Comparison of ENCODE assay signal across 14 mouse cellular contexts in the genomic region with DNA sequence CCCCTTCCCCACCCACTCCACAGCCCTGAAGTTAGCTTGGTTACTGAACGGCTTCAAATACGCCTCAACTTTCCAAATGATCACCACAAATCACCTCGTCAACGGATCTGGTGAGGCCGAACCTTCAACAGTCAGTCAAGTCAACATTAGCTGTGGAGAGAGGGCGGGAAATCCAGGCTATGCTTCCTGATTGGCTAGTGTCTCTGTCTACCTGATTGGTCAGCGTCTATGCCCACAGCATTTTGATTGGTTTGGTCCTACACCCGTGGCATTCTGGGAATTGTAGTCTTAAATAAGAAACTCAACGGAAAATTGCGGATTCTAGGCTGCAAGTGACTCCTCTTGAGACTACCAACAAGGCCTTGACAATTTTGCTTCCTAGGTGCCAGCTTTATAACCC. TPM values are rescaled to one million over a fixed set of nuclear protein-coding genes. Genes with fewer than 3 reads are reported as not detected.
DNase-seq lines count a peak whose midpoint lies in the region; ATAC-seq and TF ChIP-seq lines count a peak whose summit lies in the region.
"Had no signal": no experiment of that assay in that cellular context is flagged by ENCODE, and none has a peak within 500 bp of the region (broad histone marks: within the 10 kb centered on the region; RNA-seq: fewer than 3 reads in every experiment).

Gene 4930469K13Rik, minus strand, starts transcription at position 133 of the 400 bp plus-strand sequence.

- H3K36me3 ChIP-seq in limb, embryonic 14.5 days (ENCODE audit: control insufficient read depth, insufficient read depth, low read length), result no peaks in the 10 kb centered on the region
- no peaks in the 10 kb centered on the region for H3K36me3 ChIP-seq in limb, embryonic 10.5 days
- no peaks in the 10 kb centered on the region for H3K36me3 ChIP-seq in CH12.LX (replicated peaks in 1 of 2; ENCODE audit: control insufficient read depth in 1 of 2, insufficient read depth in 1 of 2, low read length in 1 of 2)

- TF ChIP-seq POLR2A in limb, embryonic 14.5 days (IDR thresholded peaks at IDR 0.05; ENCODE audit: borderline replicate concordance, extremely low read depth, insufficient read depth, insufficient read length), result no peak
- TF ChIP-seq POLR2A in CH12.LX (IDR thresholded peaks at IDR 0.05; ENCODE audit: low read depth, low read length), result no peak

- no peak within 1 kb of the TSS for H3K27ac ChIP-seq in limb, embryonic 14.5 days (replicated peaks; ENCODE audit: low read depth, low read length)
- no peak within 1 kb of the TSS for H3K27ac ChIP-seq in limb, embryonic 10.5 days
- H3K27ac ChIP-seq in CH12.LX (ENCODE audit: insufficient read depth, low read depth), result no peak within 1 kb of the TSS

- H3K9ac ChIP-seq in limb, embryonic 14.5 days (ENCODE audit: low read depth, low read length, severe bottlenecking), result no peak within 1 kb of the TSS
- H3K9ac ChIP-seq in CH12.LX (ENCODE audit: insufficient read depth, low read depth), result no peak within 1 kb of the TSS

- H3K27me3 ChIP-seq in limb, embryonic 14.5 days (ENCODE audit: control insufficient read depth, insufficient read depth, low read length), result no peaks in the 10 kb centered on the region
- H3K27me3 ChIP-seq in limb, embryonic 10.5 days (ENCODE audit: low read depth, poor library complexity, severe bottlenecking), result no peaks in the 10 kb centered on the region
- no peaks in the 10 kb centered on the region for H3K27me3 ChIP-seq in CH12.LX (replicated peaks)

- H3K79me2 ChIP-seq in CH12.LX (replicated peaks; ENCODE audit: control insufficient read depth, extremely low read depth, insufficient read depth, poor library complexity, severe bottlenecking), result no peaks in the 10 kb centered on the region

- TF ChIP-seq CTCF in CH12.LX (conservative IDR thresholded peaks at IDR 0.05 in 1 of 2, IDR thresholded peaks at IDR 0.05 in 1 of 2; ENCODE audit: low read depth in 2 of 2, low read length in 2 of 2), result no peak

- WGBS in limb, embryonic 14.5 days, result 83% methylated on average over 10 of the region's 10 CpGs
- WGBS in limb, embryonic 10.5 days, result 84% methylated on average over 10 of the region's 10 CpGs

- in situ Hi-C loops in CH12.LX (cut with MboI; ENCODE audit: low pct_ligation_motif_present, low pct_unique_long_range_greater_than_20kb, low sequenced_read_pairs), result loop anchor here (25.0 kb wide), 1 partner anchor 361 kb away; no protein-coding TSS in a partner anchor

- no peak within 1 kb of the TSS for H3K4me3 ChIP-seq in limb, embryonic 14.5 days (replicated peaks; ENCODE audit: low read length)
- no peak within 1 kb of the TSS for H3K4me3 ChIP-seq in limb, embryonic 10.5 days
- H3K4me3 ChIP-seq in CH12.LX (replicated peaks in 1 of 3; ENCODE audit: low read depth in 2 of 3, low read length in 2 of 3, poor library complexity in 1 of 3), result no peak within 1 kb of the TSS

- no peaks in the 10 kb centered on the region for H3K9me3 ChIP-seq in limb, embryonic 14.5 days (ENCODE audit: control insufficient read depth, low read length)
- no peaks in the 10 kb centered on the region for H3K9me3 ChIP-seq in limb, embryonic 10.5 days (replicated peaks)
- H3K9me3 ChIP-seq in CH12.LX (replicated peaks; ENCODE audit: low read length), result no peaks in the 10 kb centered on the region

- ATAC-seq in limb, embryonic 14.5 days (ENCODE audit: low FRiP score, low read depth), result peak; percentile 55; the same call in 1 of the 2 replicates
- ATAC-seq in monocyte, adult 5-6 weeks (replicated peaks; ENCODE audit: insufficient number of reproducible peaks, low FRiP score, low TSS enrichment, poor library complexity, severe bottlenecking), result peak; percentile 47; the same call in 1 of the 2 replicates
- ATAC-seq: inflammation-experienced regulatory T-cells, adult 6 months had no signal

- no peaks in the 10 kb centered on the region for H3K4me1 ChIP-seq in limb, embryonic 14.5 days (ENCODE audit: control insufficient read depth, insufficient read depth, low read length)
- H3K4me1 ChIP-seq in limb, embryonic 10.5 days, result no peaks in the 10 kb centered on the region
- peaks cover 14 to 23% of the 10 kb centered on the region in 2 experiments; a peak in 3 of 4 replicates for H3K4me1 ChIP-seq in CH12.LX (ENCODE audit: control insufficient read depth in 1 of 2, insufficient read depth in 2 of 2)

- peak; percentile 14 for DNase-seq in limb, embryonic 14.5 days (ENCODE audit: low spot score)
- no peak for DNase-seq in limb, embryonic 10.5 days (ENCODE audit: low spot score)
- DNase-seq in CH12.LX (ENCODE audit: extremely low read depth), result peak; percentile 59
- peak; percentile 79 for DNase-seq in ZHBTc4 (ENCODE audit: low read depth, low spot score)
- no peak for DNase-seq in layer of hippocampus, postnatal 36 days
- no peak for DNase-seq in layer of hippocampus, postnatal 25 days (ENCODE audit: extremely low spot score in 1 of 2, low spot score in 1 of 2)
- no peak for DNase-seq in spleen, postnatal 4 days (ENCODE audit: low spot score in 2 of 2)
- DNase-seq: cerebellum, adult 9-11 months; gastrocnemius, postnatal 25 days; lung, postnatal 4 days; right cerebral cortex, adult 18-20 months had no signal

- no peak for TF ChIP-seq EP300 in CH12.LX (IDR thresholded peaks at IDR 0.05; ENCODE audit: low read length)

- no peak within 1 kb of the TSS for H3K4me2 ChIP-seq in limb, embryonic 14.5 days (replicated peaks; ENCODE audit: low read depth, low read length, severe bottlenecking)
- no peak within 1 kb of the TSS for H3K4me2 ChIP-seq in CH12.LX (ENCODE audit: insufficient read depth, low read depth, poor library complexity, severe bottlenecking)

- TF ChIP-seq RAD21 in CH12.LX (IDR thresholded peaks at IDR 0.05; ENCODE audit: low read depth, low read length), result no peak

- dilution Hi-C loops in CH12.LX (cut with MboI; ENCODE audit: extremely low pct_ligation_motif_present, extremely low pct_unique_long_range_greater_than_20kb, low sequenced_read_pairs), result no loop called here

TF ChIP-seq in CH12.LX, 34 proteins besides CTCF, POLR2A, EP300 and RAD21:
- TF ChIP-seq KAT2A (IDR thresholded peaks at IDR 0.05; ENCODE audit: insufficient replicate concordance, low read length) (peak; percentile 75; the same call in 1 of the 2 replicates), ETS1 (conservative IDR thresholded peaks at IDR 0.05; ENCODE audit: low read depth, low read length) (no peak), MEF2A (IDR thresholded peaks at IDR 0.05; ENCODE audit: borderline replicate concordance, low read depth, low read length) (no peak), SMC3 (IDR thresholded peaks at IDR 0.05; ENCODE audit: low read depth, low read length) (no peak), USF1 (IDR thresholded peaks at IDR 0.05; ENCODE audit: low read depth, low read length) (no peak), CHD2 (IDR thresholded peaks at IDR 0.05; ENCODE audit: low read length) (peak; percentile 91), JUN (IDR thresholded peaks at IDR 0.05; ENCODE audit: insufficient read depth, low read depth, low read length) (no peak), NRF1 (IDR thresholded peaks at IDR 0.05; ENCODE audit: low read depth, low read length) (0 out of 2 replicates have a peak, but pooled peaks have one; percentile 17), JUND (conservative IDR thresholded peaks at IDR 0.05; ENCODE audit: low read depth, low read length) (no peak), HCFC1 (IDR thresholded peaks at IDR 0.05; ENCODE audit: low read depth, low read length) (peak; percentile 93)

RNA-seq across cellular contexts. Expression of gene 4930469K13Rik, which starts in this region (rescaled TPM):
- polyA plus RNA-seq in limb, embryonic 14.5 days (2012; rRNA removed), result 0.23 TPM in 1 of 2 replicates, not detected in the other
- not detected in 2 replicates for polyA plus RNA-seq in limb, embryonic 14.5 days (2014; fragmentation: Nextera tagmentation; extraction: Ambion mirVana)
- not detected in 2 replicates for polyA plus RNA-seq in limb, embryonic 10.5 days (2016; fragmentation: Nextera tagmentation; extraction: Ambion mirVana)
- not detected in 2 replicates for total RNA-seq in CH12.LX (2012; rRNA removed)
- total RNA-seq in CH12.LX (2014; rRNA removed), result 0.42 TPM in 1 of 2 replicates, not detected in the other
- not detected in 2 replicates for polyA plus RNA-seq in CH12.LX (2012; ENCODE audit: insufficient read length, low read depth)
- total RNA-seq in monocyte, adult 5-6 weeks (2017), result not detected in 3 replicates
- total RNA-seq in layer of hippocampus, postnatal 36 days (2021), result not detected
- total RNA-seq in layer of hippocampus, postnatal 25 days (2021), result not detected
- total RNA-seq: gastrocnemius, postnatal 25 days; left cerebral cortex, adult 8-10 months had no signal

Comparison
In these comparisons a context has a peak if more than half of its experiments do, and no peak if none do; other contexts are left out.
1. Peak in DNase-seq and ATAC-seq in limb, embryonic 14.5 days; RNA of the gene not detected or under 1 TPM.
2. Peak in DNase-seq in CH12.LX; RNA of the gene not detected or under 1 TPM.
3. Peak in ATAC-seq in monocyte, adult 5-6 weeks; RNA of the gene not detected or under 1 TPM.